Mouse (Mus musculus) brain, adult 2 months (tissue): ENCODE measurements around the gene Olfr987.
"Not testable (repeated sequence)": the region's sequence is repeated elsewhere in the genome, so short reads cannot be mapped to it uniquely, and the experiment has no call there.

Experiments used
- DNase-seq: peaks from one replicate; pipeline ENCODE4 v3.0.0; 2011; ENCODE audit warnings: low read depth, low spot score

The Olfr987 gene

GRCm38 (mm10) chr2:85339215-85339614, at the start of gene Olfr987:
Gene Olfr987 (minus strand): TSS chr2:85339315.
- DNase-seq, result not testable (repeated sequence)

- not testable (repeated sequence) for DNase-seq
These were observed 24.0 kb upstream of the Olfr987 start, which contains the start of gene Olfr988 for GRCm38 (mm10) chr2:85363127-85363526. Gene Olfr988 (minus strand): TSS chr2:85363227.

- DNase-seq, result no peak
These were observed 857 bp upstream of the Olfr987 start for GRCm38 (mm10) chr2:85339972-85340371.

- peak; percentile 22 for DNase-seq
These were observed 20.0 kb downstream of the Olfr987 start for GRCm38 (mm10) chr2:85319106-85319505.

- peak; percentile 64 for DNase-seq
These were observed 53.7 kb downstream of the Olfr987 start for GRCm38 (mm10) chr2:85285406-85285805.

- peak; percentile 94 for DNase-seq
These were observed 54.5 kb downstream of the Olfr987 start for GRCm38 (mm10) chr2:85284626-85285025.

- no peak for DNase-seq
These were observed 55.3 kb downstream of the Olfr987 start for GRCm38 (mm10) chr2:85283631-85284466.

GRCm38 (mm10) chr2:85281023-85281422, 58.1 kb downstream of the Olfr987 start:
- no peak for DNase-seq
